Mouse (Mus musculus) brain, embryonic 14.5 days (tissue): Measurements from ENCODE around the gene Nlrc5.

Source experiments
- CTCF ChIP-seq: fragments of 200-500 bp; IDR thresholded peaks from 2 replicates; pipeline ENCODE4 v1.5.1; 2012; ENCODE audit warnings: inconsistent platforms, mild to moderate bottlenecking, moderate library complexity, borderline replicate concordance; ENCODE audit not compliant: insufficient read depth, insufficient read length; ENCODE audit errors: extremely low read depth
- POLR2A ChIP-seq: fragments of 200-500 bp; IDR thresholded peaks from 2 replicates; pipeline ENCODE4 v1.6.1; 2012; ENCODE audit warnings: mild to moderate bottlenecking, inconsistent platforms, borderline replicate concordance; ENCODE audit not compliant: poor library complexity, insufficient read depth, insufficient read length, severe bottlenecking; ENCODE audit errors: extremely low read depth

DNA sequence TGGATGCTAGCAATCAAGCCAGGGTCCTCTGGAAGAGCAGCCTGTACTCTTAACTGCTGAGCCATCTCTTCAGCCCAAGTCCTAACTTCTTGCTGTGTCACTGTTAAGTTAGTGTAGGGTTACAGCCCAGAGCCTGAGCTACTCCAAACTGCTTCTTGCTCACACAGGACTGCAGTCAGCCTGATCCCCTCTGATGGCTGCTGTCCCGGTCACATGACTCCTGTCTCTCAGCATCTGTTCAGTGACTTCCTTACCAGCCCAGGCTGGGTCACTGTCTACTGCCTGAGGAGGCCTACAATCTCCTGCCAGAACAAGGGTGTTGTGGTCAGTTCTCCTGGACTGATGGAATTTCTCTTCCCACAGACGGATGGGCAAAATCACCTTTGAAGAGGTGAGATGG lies 18.9 kb upstream of the Nlrc5 start:
- TF ChIP-seq CTCF: no peak
- no peak for TF ChIP-seq POLR2A
